Mouse (Mus musculus) brain, embryonic 14.5 days (tissue): ENCODE data around the gene Dis3l2. TPM values are rescaled to one million over a fixed set of nuclear protein-coding genes. Genes with fewer than 3 reads are reported as not detected.

Experiments used
- DNase-seq: peaks from one replicate; pipeline ENCODE4 v3.0.0-alpha.2; 2011; ENCODE audit warnings: low read depth
- CTCF ChIP-seq: fragments of 200-500 bp; IDR thresholded peaks from 2 replicates; pipeline ENCODE4 v1.5.1; 2012; ENCODE audit warnings: inconsistent platforms, mild to moderate bottlenecking, moderate library complexity, borderline replicate concordance; ENCODE audit not compliant: insufficient read depth, insufficient read length; ENCODE audit errors: extremely low read depth
- POLR2A ChIP-seq: fragments of 200-500 bp; IDR thresholded peaks from 2 replicates; pipeline ENCODE4 v1.6.1; 2012; ENCODE audit warnings: mild to moderate bottlenecking, inconsistent platforms, borderline replicate concordance; ENCODE audit not compliant: poor library complexity, insufficient read depth, insufficient read length, severe bottlenecking; ENCODE audit errors: extremely low read depth
- polyA plus RNA-seq: library from polyadenylated mRNA; depleted of rRNA; stranded (reverse); fragments of >200 nt; gene quantifications from 2 replicates; pipeline ENCODE4 v1.2.3, GENCODE M21; 2012

The Dis3l2 gene
- polyA plus RNA-seq, 1 experiment, result 39.5 TPM

GRCm38 (mm10) chr1:86951501-86952205 is 248.0 kb downstream of the Dis3l2 start:
- DNase-seq, result no peak
- TF ChIP-seq CTCF, result no peak
- no peak for TF ChIP-seq POLR2A

- DNase-seq, result no peak
- TF ChIP-seq CTCF (no peak), POLR2A (no peak)
Observed at GRCm38 (mm10) chr1:86955801-86956200, 252.2 kb downstream of the Dis3l2 start.

- TF ChIP-seq POLR2A (no peak), CTCF (peak; percentile 28; the same call in 1 of the 2 replicates)
Observed at GRCm38 (mm10) chr1:86968261-86968964, 264.8 kb downstream of the Dis3l2 start.

GRCm38 (mm10) chr1:86969173-86969725 is 265.6 kb downstream of the Dis3l2 start:
- DNase-seq, result no peak
- TF ChIP-seq POLR2A, result no peak
- TF ChIP-seq CTCF, result no peak

More at GRCm38 (mm10) chr1:86968261-86968964, 264.8 kb downstream of the Dis3l2 start:
- peak; percentile 25 for DNase-seq

- no peak for TF ChIP-seq CTCF
- TF ChIP-seq POLR2A, result no peak
- DNase-seq, result no peak
Observed at GRCm38 (mm10) chr1:86972693-86973092, 269.1 kb downstream of the Dis3l2 start.

- TF ChIP-seq POLR2A (no peak), CTCF (no peak)
- DNase-seq, result no peak
Observed at GRCm38 (mm10) chr1:86977018-86977417, 273.4 kb downstream of the Dis3l2 start.

GRCm38 (mm10) chr1:86986372-86986771 is 282.8 kb downstream of the Dis3l2 start:
- DNase-seq, result no peak
- TF ChIP-seq POLR2A (no peak), CTCF (no peak)

GRCm38 (mm10) chr1:86992849-86993248 is 289.2 kb downstream of the Dis3l2 start:
- no peak for TF ChIP-seq POLR2A
- TF ChIP-seq CTCF, result no peak
- DNase-seq, result peak; percentile 42

GRCm38 (mm10) chr1:86994023-86994422 is 290.4 kb downstream of the Dis3l2 start:
- peak; percentile 64 for DNase-seq
- no peak for TF ChIP-seq POLR2A
- TF ChIP-seq CTCF, result no peak

GRCm38 (mm10) chr1:86998051-86998450 is 294.4 kb downstream of the Dis3l2 start:
- no peak for DNase-seq
- TF ChIP-seq CTCF, result no peak
- no peak for TF ChIP-seq POLR2A

GRCm38 (mm10) chr1:87001365-87001764 is 297.8 kb downstream of the Dis3l2 start:
- TF ChIP-seq CTCF (no peak), POLR2A (no peak)
- DNase-seq, result no peak

- DNase-seq, result no peak
- peak; percentile 7; the same call in 1 of the 2 replicates for TF ChIP-seq CTCF
- TF ChIP-seq POLR2A, result no peak
Observed at GRCm38 (mm10) chr1:87002545-87003168, 299.0 kb downstream of the Dis3l2 start.
